Mouse (Mus musculus) neural tube, embryonic 12.5 days (tissue): ENCODE measurements at regions not wholly inside any gene's neighbourhood (a gene's known extent, or its start where the extent isn't known, plus 50 kb on each side); places are given as distances from the start of the nearest gene placed in this dataset.
A peak's percentile ranks its signal among the peaks of the same experiment; 100 is the strongest.

Experiments used
- ATAC-seq: fragments of 200-750 bp; cut with Nextera tagmentation; 2 replicates; pipeline ENCODE4 v1.8.0; 2017; ENCODE audit warnings: low read depth, mild to moderate bottlenecking, moderate TSS enrichment, moderate library complexity; ENCODE audit not compliant: low FRiP score
- H3K27ac ChIP-seq: fragments of 300-500 bp; sonication (generic); 2 replicates; pipeline ENCODE4 v1.5.1; 2016
- H3K27me3 ChIP-seq: fragments of 300-500 bp; sonication (generic); replicated peaks from 2 replicates; pipeline ENCODE4 v1.6.1; 2016; ENCODE audit warnings: mild to moderate bottlenecking
- H3K36me3 ChIP-seq: fragments of 300-500 bp; sonication (generic); 2 replicates; pipeline ENCODE4 v1.6.1; 2016; ENCODE audit warnings: mild to moderate bottlenecking
- H3K4me1 ChIP-seq: fragments of 300-500 bp; sonication (generic); 2 replicates; pipeline ENCODE4 v1.6.1; 2016
- H3K4me2 ChIP-seq: fragments of 300-500 bp; sonication (generic); replicated peaks from 2 replicates; pipeline ENCODE4 v1.6.1; 2016; ENCODE audit warnings: mild to moderate bottlenecking
- H3K4me3 ChIP-seq: fragments of 300-500 bp; sonication (generic); 2 replicates; pipeline ENCODE4 v1.5.1; 2016
- H3K9ac ChIP-seq: fragments of 300-500 bp; sonication (generic); 2 replicates; pipeline ENCODE4 v1.6.1; 2016; ENCODE audit warnings: mild to moderate bottlenecking
- H3K9me3 ChIP-seq: fragments of 300-500 bp; sonication (generic); 2 replicates; pipeline ENCODE4 v1.6.1; 2016; ENCODE audit warnings: mild to moderate bottlenecking
- WGBS: fragments of 180-500 bp; shearing (Covaris S2); methylation state at CpG from one replicate; pipeline ENCODE4 v1.1.7; 2016; 5-methylcytosine and 5-hydroxymethylcytosine counted together

GRCm38 (mm10) chr1:35017471-35017870, 167.7 kb downstream of the Plekhb2 start:
- Histone ChIP-seq H3K4me2 (no peak overlapping the region), H3K27me3 (no peaks in the 10 kb centered on the region), H3K27ac (no peak overlapping the region), H3K9me3 (no peaks in the 10 kb centered on the region), H3K9ac (no peak overlapping the region), H3K36me3 (no peaks in the 10 kb centered on the region), H3K4me1 (no peaks in the 10 kb centered on the region), H3K4me3 (no peak overlapping the region)
- ATAC-seq: no peak
- 78% methylated on average over 4 of the region's 4 CpGs for WGBS

DNA sequence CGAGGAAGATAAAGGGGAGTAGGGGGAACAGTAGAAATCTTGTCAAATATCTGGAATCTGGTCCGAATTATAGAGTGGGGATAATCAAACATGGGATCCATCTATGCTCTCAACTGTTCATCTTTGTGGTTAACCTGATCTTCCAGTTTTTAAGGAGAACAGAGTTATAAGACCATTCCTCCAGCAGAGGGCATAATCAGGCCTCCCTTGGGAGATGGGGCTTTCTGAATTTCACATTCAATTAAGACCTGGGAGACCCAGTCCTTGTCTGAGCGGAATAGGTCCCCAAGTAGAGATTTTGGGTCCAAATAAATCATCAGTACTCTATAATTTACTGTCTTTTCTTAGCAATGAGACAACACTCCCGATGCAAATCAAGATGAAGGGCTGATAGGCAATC, 182.8 kb downstream of the Plekhb2 start:
- H3K4me2 ChIP-seq: no peak overlapping the region
- WGBS: 49% methylated on average over 4 of the region's 4 CpGs

GRCm38 (mm10) chr1:35072811-35073210, 223.0 kb downstream of the Plekhb2 start:
- H3K4me2 ChIP-seq: no peak overlapping the region
- H3K9me3 ChIP-seq: no peaks in the 10 kb centered on the region
- H3K4me1 ChIP-seq: no peaks in the 10 kb centered on the region
- H3K36me3 ChIP-seq: no peaks in the 10 kb centered on the region
- 83% methylated on average over 1 of the region's 1 CpGs for WGBS
- no peak overlapping the region for H3K4me3 ChIP-seq
- H3K9ac ChIP-seq: no peak overlapping the region
- no peak overlapping the region for H3K27ac ChIP-seq
- H3K27me3 ChIP-seq: no peaks in the 10 kb centered on the region
- no peak for ATAC-seq

More for the DNA sequence above, 182.8 kb downstream of the Plekhb2 start:
- H3K27ac ChIP-seq: no peak overlapping the region
- no peak overlapping the region for H3K4me3 ChIP-seq
- no peak overlapping the region for H3K9ac ChIP-seq
- no peaks in the 10 kb centered on the region for H3K9me3 ChIP-seq
- no peak for ATAC-seq
- no peaks in the 10 kb centered on the region for H3K36me3 ChIP-seq
- H3K27me3 ChIP-seq: no peaks in the 10 kb centered on the region
- no peaks in the 10 kb centered on the region for H3K4me1 ChIP-seq

GRCm38 (mm10) chr1:35094873-35095272, 245.1 kb downstream of the Plekhb2 start:
- no peaks in the 10 kb centered on the region for H3K36me3 ChIP-seq
- no peak overlapping the region for H3K27ac ChIP-seq
- no peaks in the 10 kb centered on the region for H3K9me3 ChIP-seq
- 63% methylated on average over 1 of the region's 1 CpGs for WGBS
- no peak for ATAC-seq
- H3K4me2 ChIP-seq: no peak overlapping the region
- no peak overlapping the region for H3K4me3 ChIP-seq
- H3K27me3 ChIP-seq: no peaks in the 10 kb centered on the region
- no peaks in the 10 kb centered on the region for H3K4me1 ChIP-seq
- no peak overlapping the region for H3K9ac ChIP-seq

- 68% methylated on average over 2 of the region's 2 CpGs for WGBS
- ATAC-seq: no peak
Observed at GRCm38 (mm10) chr1:35095785-35096184, 246.0 kb downstream of the Plekhb2 start.

DNA sequence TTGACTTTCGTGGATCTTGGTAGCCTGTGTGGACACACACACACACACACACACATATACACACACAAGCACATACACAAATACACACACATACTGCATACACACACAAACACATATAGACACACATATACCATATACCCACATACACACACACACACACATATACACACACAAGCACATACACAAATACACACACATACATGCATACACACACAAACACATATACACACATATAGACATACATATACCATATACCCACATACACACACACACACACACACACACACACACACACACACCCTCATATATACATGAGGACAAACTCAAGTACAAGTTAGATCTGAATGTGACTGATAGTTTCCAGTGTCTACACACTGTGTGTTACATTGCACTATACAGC, 256.9 kb downstream of the Plekhb2 start:
- Histone ChIP-seq H3K4me1 (no peaks in the 10 kb centered on the region), H3K36me3 (no peaks in the 10 kb centered on the region), H3K4me2 (no peak overlapping the region), H3K9ac (no peak overlapping the region), H3K27ac (no peak overlapping the region), H3K27me3 (no peaks in the 10 kb centered on the region), H3K4me3 (no peak overlapping the region), H3K9me3 (no peaks in the 10 kb centered on the region)
- WGBS: 100% methylated on average over 1 of the region's 1 CpGs
- peak; percentile 48; the same call in 1 of the 2 replicates for ATAC-seq

More at GRCm38 (mm10) chr1:35095785-35096184, 246.0 kb downstream of the Plekhb2 start:
- Histone ChIP-seq H3K9me3 (no peaks in the 10 kb centered on the region), H3K27ac (no peak overlapping the region), H3K4me3 (no peak overlapping the region), H3K4me1 (no peaks in the 10 kb centered on the region), H3K4me2 (no peak overlapping the region), H3K27me3 (no peaks in the 10 kb centered on the region), H3K36me3 (no peaks in the 10 kb centered on the region), H3K9ac (no peak overlapping the region)

GRCm38 (mm10) chr1:35109801-35110200, 260.0 kb downstream of the Plekhb2 start:
- Histone ChIP-seq H3K4me2 (no peak overlapping the region), H3K4me3 (no peak overlapping the region), H3K4me1 (no peaks in the 10 kb centered on the region), H3K9me3 (0 out of 2 replicates have a peak, but pooled peaks cover 3% of the 10 kb centered on the region), H3K27ac (no peak overlapping the region), H3K27me3 (no peaks in the 10 kb centered on the region), H3K9ac (no peak overlapping the region), H3K36me3 (no peaks in the 10 kb centered on the region)
- 66% methylated on average over 1 of the region's 1 CpGs for WGBS
- ATAC-seq: no peak

- Histone ChIP-seq H3K9ac (no peak overlapping the region), H3K9me3 (peaks cover 25% of the 10 kb centered on the region; the same call in 1 of the 2 replicates), H3K27ac (no peak overlapping the region), H3K4me3 (no peak overlapping the region), H3K36me3 (no peaks in the 10 kb centered on the region), H3K4me2 (no peak overlapping the region), H3K27me3 (no peaks in the 10 kb centered on the region), H3K4me1 (no peaks in the 10 kb centered on the region)
- no peak for ATAC-seq
Observed at GRCm38 (mm10) chr1:35115521-35115920, 265.7 kb downstream of the Plekhb2 start.

DNA sequence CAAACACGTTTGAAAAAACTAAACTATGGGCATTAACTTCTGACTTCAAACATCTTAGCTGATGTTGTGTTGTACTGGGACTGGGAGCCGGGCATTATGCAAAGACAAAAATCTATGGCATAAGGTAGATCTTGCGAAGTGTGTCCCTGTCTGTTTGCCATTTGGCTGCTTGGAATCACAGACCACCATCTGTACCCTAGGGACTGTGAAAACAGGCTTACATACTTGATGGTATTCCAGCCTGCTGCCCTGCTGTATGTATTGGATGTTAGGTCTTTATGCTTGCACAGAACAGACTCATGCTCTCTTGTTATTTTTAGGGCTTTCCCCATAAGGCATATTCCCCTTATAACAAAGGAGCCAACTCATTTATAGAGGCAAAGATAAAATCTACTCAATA, 288.1 kb downstream of the Plekhb2 start:
- Histone ChIP-seq H3K4me3 (no peak overlapping the region), H3K27me3 (no peaks in the 10 kb centered on the region), H3K4me1 (no peaks in the 10 kb centered on the region), H3K9ac (no peak overlapping the region), H3K27ac (no peak overlapping the region), H3K36me3 (no peaks in the 10 kb centered on the region), H3K4me2 (no peak overlapping the region), H3K9me3 (no peaks in the 10 kb centered on the region)
- ATAC-seq: no peak
- WGBS: 85% methylated on average over 3 of the region's 3 CpGs

DNA sequence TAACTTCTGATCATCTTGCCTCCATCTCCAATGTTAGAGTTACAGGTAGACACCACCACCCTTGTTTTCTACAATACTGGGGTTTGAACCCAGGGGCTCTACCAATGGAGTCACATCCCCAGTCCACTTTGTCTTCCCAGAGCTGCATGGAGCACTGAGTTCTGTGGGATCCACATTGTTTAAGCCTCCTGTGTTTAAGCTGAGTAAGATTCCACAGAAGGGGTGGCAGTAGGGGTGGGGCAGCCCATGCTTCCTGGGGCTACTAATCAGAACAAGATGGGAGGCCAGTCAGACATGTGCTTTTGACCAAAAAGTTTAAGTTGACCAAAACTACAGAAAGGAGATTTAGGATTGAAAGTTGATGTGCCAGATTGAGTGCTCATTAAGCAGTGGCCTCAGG, 299.3 kb downstream of the Plekhb2 start:
- H3K4me1 ChIP-seq: no peaks in the 10 kb centered on the region
- H3K36me3 ChIP-seq: no peaks in the 10 kb centered on the region
- ATAC-seq: no peak
- no peaks in the 10 kb centered on the region for H3K9me3 ChIP-seq
- H3K27ac ChIP-seq: no peak overlapping the region
- H3K27me3 ChIP-seq: no peaks in the 10 kb centered on the region
- H3K9ac ChIP-seq: no peak overlapping the region
- no peak overlapping the region for H3K4me2 ChIP-seq
- no peak overlapping the region for H3K4me3 ChIP-seq

GRCm38 (mm10) chr1:35162506-35162905, 312.7 kb downstream of the Plekhb2 start:
- ATAC-seq: no peak
- H3K4me1 ChIP-seq: no peaks in the 10 kb centered on the region
- H3K36me3 ChIP-seq: no peaks in the 10 kb centered on the region

DNA sequence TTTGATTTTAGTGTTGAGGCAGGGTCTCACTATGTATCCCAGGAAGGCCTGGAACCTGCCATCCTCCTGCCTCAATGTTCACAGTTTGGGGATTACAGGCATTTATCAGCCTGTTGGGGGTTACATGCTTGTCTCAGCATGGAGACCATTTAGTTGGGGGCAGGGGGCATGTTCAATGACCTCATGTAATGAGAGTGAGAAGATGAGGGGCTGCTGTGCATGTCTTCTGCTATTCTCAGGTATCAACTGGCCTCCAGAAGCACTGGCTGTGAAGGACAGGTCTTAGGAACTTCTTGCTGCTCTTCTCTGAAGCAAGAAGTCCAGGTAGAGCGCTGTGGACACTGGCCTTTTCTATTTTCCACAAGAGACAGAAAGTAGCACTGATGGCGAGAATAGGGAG, 350.9 kb downstream of the Plekhb2 start:
- WGBS: 84% methylated on average over 2 of the region's 2 CpGs
- no peaks in the 10 kb centered on the region for H3K9me3 ChIP-seq
- H3K9ac ChIP-seq: no peak overlapping the region
- H3K27me3 ChIP-seq: no peaks in the 10 kb centered on the region
- H3K36me3 ChIP-seq: no peaks in the 10 kb centered on the region
- no peaks in the 10 kb centered on the region for H3K4me1 ChIP-seq
- no peak for ATAC-seq
- H3K27ac ChIP-seq: no peak overlapping the region
- no peak overlapping the region for H3K4me2 ChIP-seq
- H3K4me3 ChIP-seq: no peak overlapping the region

More at GRCm38 (mm10) chr1:35162506-35162905, 312.7 kb downstream of the Plekhb2 start:
- H3K4me2 ChIP-seq: no peak overlapping the region
- no peak overlapping the region for H3K4me3 ChIP-seq
- no peaks in the 10 kb centered on the region for H3K9me3 ChIP-seq
- H3K9ac ChIP-seq: no peak overlapping the region
- H3K27ac ChIP-seq: no peak overlapping the region
- H3K27me3 ChIP-seq: no peaks in the 10 kb centered on the region

DNA sequence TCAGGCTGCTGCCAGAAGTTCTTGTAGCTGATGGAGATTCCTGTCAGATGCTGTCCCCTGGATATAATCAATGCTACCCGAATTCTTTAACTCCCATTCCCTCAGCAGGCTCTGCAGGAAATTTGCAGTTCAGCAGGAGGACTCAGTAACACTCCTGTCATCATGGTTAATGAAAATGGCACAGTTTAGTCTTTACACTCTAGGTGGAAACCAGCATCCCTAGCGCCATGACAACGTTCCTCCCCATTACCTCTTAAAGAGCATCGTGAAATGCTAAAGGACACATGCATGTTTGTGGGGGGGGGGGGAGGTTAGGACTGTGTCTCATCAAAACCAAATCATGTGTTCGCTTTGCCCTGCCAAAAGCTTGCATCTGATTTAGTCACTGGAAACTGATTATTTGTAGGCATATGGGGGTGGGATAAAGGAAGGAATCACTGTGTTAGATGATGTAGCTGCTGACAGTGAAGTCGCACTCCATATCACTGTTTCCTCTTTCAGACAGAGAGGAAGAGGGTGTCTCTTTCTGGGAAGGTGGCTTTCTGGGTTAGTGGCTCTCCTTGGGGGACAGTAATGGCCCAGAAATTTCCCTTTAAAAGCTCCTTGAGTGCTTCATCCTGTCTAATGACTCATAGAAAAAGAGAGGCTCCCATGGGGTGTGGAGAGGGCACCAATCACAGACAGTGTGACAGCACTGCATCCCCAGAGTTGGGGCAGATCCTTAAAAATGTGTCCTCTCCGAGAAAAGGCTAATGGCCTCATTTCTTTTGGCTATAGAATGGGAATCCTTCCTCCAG, 351.5 kb downstream of the Plekhb2 start:
- Histone ChIP-seq H3K27ac (no peak overlapping the region), H3K4me1 (no peaks in the 10 kb centered on the region), H3K9me3 (no peaks in the 10 kb centered on the region), H3K4me2 (no peak overlapping the region), H3K27me3 (no peaks in the 10 kb centered on the region), H3K36me3 (no peaks in the 10 kb centered on the region), H3K4me3 (no peak overlapping the region), H3K9ac (no peak overlapping the region)
- WGBS: 68% methylated on average over 7 of the region's 7 CpGs
- ATAC-seq: peak; percentile 29; the same call in 1 of the 2 replicates
